Mouse (Mus musculus): ENCODE data around the gene Proser2.
A peak's percentile ranks its signal among the peaks of the same experiment; 100 is the strongest.

GRCm38 (mm10) chr2:6162366-6163040 lies 32.5 kb upstream of the Proser2 start:
- TF ChIP-seq POLR2A (IDR thresholded peaks at IDR 0.05; ENCODE audit: insufficient read depth, low read length): no peak
- peak; percentile 40; the same call in 1 of the 2 replicates for TF ChIP-seq EP300 (IDR thresholded peaks at IDR 0.05; ENCODE audit: insufficient read depth, low read depth, low read length)

Data from ES-Bruce4 (cell line).